Mouse (Mus musculus): ENCODE results near the gene Abl1. TPM values are rescaled to one million over a fixed set of nuclear protein-coding genes. Genes with fewer than 3 reads are reported as not detected.

The Abl1 gene
- polyA plus RNA-seq, 1 experiment from 2014 or later = 33.0 TPM

- DNase-seq (ENCODE audit: low spot score, missing footprints) (no peak), ATAC-seq (ENCODE audit: low FRiP score) (no peak)
- Histone ChIP-seq H3K4me3 (ENCODE audit: low read depth, low read length) (no peak overlapping the region), H3K4me1 (ENCODE audit: control insufficient read depth, insufficient read depth, low read length) (no peaks in the 10 kb centered on the region), H3K9me3 (ENCODE audit: control insufficient read depth, low read length) (no peaks in the 10 kb centered on the region), H3K9ac (ENCODE audit: low read length) (no peak overlapping the region), H3K27me3 (ENCODE audit: control insufficient read depth, insufficient read depth, low read length) (no peaks in the 10 kb centered on the region), H3K4me2 (no peak overlapping the region), H3K36me3 (ENCODE audit: control insufficient read depth, insufficient read depth, low read length) (peaks cover 19% of the 10 kb centered on the region), H3K27ac (ENCODE audit: low read depth, low read length) (no peak overlapping the region)
- WGBS = 80% methylated on average over 8 of the region's 8 CpGs
Observed at GRCm38 (mm10) chr2:31782958-31783602, 94.9 kb downstream of the Abl1 start.

DNA sequence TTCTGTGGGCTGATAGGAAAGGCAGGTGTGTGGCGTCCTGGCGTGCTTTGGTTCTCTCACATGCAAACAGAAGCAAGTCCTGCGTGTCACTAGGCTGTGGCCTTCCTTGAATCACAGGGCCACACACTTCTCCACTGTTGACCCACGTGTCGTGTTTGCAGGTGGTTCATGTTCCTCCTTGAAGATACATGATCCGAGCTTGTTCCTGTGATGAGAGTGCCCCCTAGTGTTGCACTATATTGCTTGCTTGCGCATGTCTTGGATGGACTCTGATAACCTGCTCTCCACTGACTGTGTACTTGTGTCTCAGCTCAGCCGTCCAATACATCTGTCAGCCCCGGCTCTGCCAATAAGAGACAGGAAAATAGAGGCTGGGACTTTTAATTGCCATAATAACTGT, 96.9 kb downstream of the Abl1 start:
- ATAC-seq (ENCODE audit: low FRiP score) (no peak), DNase-seq (ENCODE audit: low spot score, missing footprints) (peak; percentile 95)
- Histone ChIP-seq H3K4me1 (ENCODE audit: control insufficient read depth, insufficient read depth, low read length) (no peaks in the 10 kb centered on the region), H3K27me3 (ENCODE audit: control insufficient read depth, insufficient read depth, low read length) (no peaks in the 10 kb centered on the region), H3K36me3 (ENCODE audit: control insufficient read depth, insufficient read depth, low read length) (peaks cover 14% of the 10 kb centered on the region), H3K27ac (ENCODE audit: low read depth, low read length) (no peak overlapping the region), H3K9me3 (ENCODE audit: control insufficient read depth, low read length) (no peaks in the 10 kb centered on the region), H3K4me2 (no peak overlapping the region), H3K9ac (ENCODE audit: low read length) (no peak overlapping the region), H3K4me3 (ENCODE audit: low read depth, low read length) (no peak overlapping the region)
- WGBS = 52% methylated on average over 9 of the region's 9 CpGs

GRCm38 (mm10) chr2:31787029-31787428, 98.9 kb downstream of the Abl1 start:
- H3K36me3 ChIP-seq (ENCODE audit: control insufficient read depth, insufficient read depth, low read length) = peaks cover 19% of the 10 kb centered on the region
- no peaks in the 10 kb centered on the region for H3K27me3 ChIP-seq (ENCODE audit: control insufficient read depth, insufficient read depth, low read length)
- no peaks in the 10 kb centered on the region for H3K4me1 ChIP-seq (ENCODE audit: control insufficient read depth, insufficient read depth, low read length)
- WGBS = 22% methylated on average over 7 of the region's 7 CpGs
- no peaks in the 10 kb centered on the region for H3K9me3 ChIP-seq (ENCODE audit: control insufficient read depth, low read length)
- ATAC-seq (ENCODE audit: low FRiP score) (no peak), DNase-seq (ENCODE audit: low spot score, missing footprints) (peak; percentile 98)
- H3K9ac ChIP-seq (ENCODE audit: low read length) = no peak overlapping the region
- H3K4me3 ChIP-seq (ENCODE audit: low read depth, low read length) = no peak overlapping the region
- no peak overlapping the region for H3K27ac ChIP-seq (ENCODE audit: low read depth, low read length)
- H3K4me2 ChIP-seq = no peak overlapping the region

DNA sequence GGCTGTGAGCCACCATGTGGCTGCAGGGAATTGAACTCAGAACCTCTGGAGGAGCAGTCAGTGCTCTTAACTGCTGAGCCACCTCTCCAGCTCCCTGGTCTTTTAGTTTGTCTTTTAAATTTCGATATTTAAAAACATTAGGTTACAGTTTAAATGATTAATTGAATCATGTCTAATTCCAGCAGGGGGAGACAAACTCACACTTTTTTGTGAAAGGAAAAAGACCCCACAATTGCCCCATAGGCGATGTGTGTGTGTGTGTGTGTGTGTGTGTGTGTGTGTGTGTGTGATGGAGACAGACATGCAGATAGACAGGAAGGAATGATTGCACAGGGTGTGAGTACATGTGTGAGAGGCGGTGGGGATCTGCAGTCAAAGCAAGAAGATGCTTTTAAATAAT, 100.1 kb downstream of the Abl1 start:
- WGBS = 85% methylated on average over 3 of the region's 3 CpGs
- ATAC-seq (ENCODE audit: low FRiP score) (no peak), DNase-seq (ENCODE audit: low spot score, missing footprints) (no peak)
- H3K27me3 ChIP-seq (ENCODE audit: control insufficient read depth, insufficient read depth, low read length) = no peaks in the 10 kb centered on the region
- H3K36me3 ChIP-seq (ENCODE audit: control insufficient read depth, insufficient read depth, low read length) = peaks cover 26% of the 10 kb centered on the region
- H3K9ac ChIP-seq (ENCODE audit: low read length) = no peak overlapping the region
- no peaks in the 10 kb centered on the region for H3K4me1 ChIP-seq (ENCODE audit: control insufficient read depth, insufficient read depth, low read length)
- H3K27ac ChIP-seq (ENCODE audit: low read depth, low read length) = no peak overlapping the region
- no peak overlapping the region for H3K4me3 ChIP-seq (ENCODE audit: low read depth, low read length)
- H3K4me2 ChIP-seq = no peak overlapping the region
- H3K9me3 ChIP-seq (ENCODE audit: control insufficient read depth, low read length) = no peaks in the 10 kb centered on the region

DNA sequence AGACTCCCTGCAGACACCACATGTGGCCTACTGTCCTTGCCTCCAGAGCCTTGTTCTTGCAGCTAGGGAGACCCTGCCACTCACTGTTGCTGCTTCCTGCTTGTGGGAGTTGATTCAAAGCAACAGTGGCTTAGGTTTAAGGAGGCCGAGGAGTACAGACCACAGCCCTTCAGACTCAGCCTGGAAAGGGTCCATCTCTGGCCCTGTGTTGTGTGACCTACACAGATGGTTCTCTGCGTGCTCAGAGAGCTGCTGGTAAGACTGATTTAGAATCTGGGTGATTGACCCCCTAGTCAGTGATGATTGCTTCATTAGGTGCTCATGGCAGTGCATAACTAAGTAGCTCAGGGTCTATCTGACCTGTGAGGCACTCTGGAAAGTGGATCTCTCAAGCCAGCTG, 101.0 kb downstream of the Abl1 start:
- 84% methylated on average over 2 of the region's 2 CpGs for WGBS
- ATAC-seq (ENCODE audit: low FRiP score) = no peak
- no peak for DNase-seq (ENCODE audit: low spot score, missing footprints)
- Histone ChIP-seq H3K27ac (ENCODE audit: low read depth, low read length) (no peak overlapping the region), H3K4me2 (no peak overlapping the region), H3K27me3 (ENCODE audit: control insufficient read depth, insufficient read depth, low read length) (no peaks in the 10 kb centered on the region), H3K9ac (ENCODE audit: low read length) (no peak overlapping the region), H3K9me3 (ENCODE audit: control insufficient read depth, low read length) (no peaks in the 10 kb centered on the region), H3K4me1 (ENCODE audit: control insufficient read depth, insufficient read depth, low read length) (no peaks in the 10 kb centered on the region), H3K36me3 (ENCODE audit: control insufficient read depth, insufficient read depth, low read length) (peaks cover 27% of the 10 kb centered on the region), H3K4me3 (ENCODE audit: low read depth, low read length) (no peak overlapping the region)

DNA sequence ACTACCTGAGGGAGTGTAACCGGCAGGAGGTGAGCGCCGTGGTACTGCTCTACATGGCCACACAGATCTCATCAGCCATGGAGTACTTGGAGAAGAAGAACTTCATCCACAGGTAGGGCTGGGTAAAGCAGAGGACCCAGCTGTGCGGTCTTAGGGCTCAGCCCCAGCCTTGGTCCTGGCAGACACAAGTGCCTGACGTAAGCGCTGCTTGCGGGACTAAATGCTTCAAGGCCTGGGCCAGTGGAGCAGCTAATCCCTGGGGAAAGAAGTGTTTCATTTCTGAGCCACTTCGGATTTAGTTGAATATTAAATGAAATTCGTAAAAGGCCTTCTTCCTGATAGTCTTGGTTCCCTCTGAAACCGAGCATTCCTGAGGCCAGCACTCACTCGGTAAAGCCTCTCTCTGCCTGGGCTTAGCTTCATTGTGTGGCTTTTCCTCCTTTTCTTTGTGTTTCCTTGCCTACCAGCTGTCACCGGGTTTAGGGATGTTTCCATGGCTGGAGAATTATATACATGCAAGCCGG, 102.6 kb downstream of the Abl1 start:
- no peak overlapping the region for H3K27ac ChIP-seq (ENCODE audit: low read depth, low read length)
- no peaks in the 10 kb centered on the region for H3K4me1 ChIP-seq (ENCODE audit: control insufficient read depth, insufficient read depth, low read length)
- no peak overlapping the region for H3K4me2 ChIP-seq
- ATAC-seq (ENCODE audit: low FRiP score) (no peak), DNase-seq (ENCODE audit: low spot score, missing footprints) (no peak)
- no peak overlapping the region for H3K9ac ChIP-seq (ENCODE audit: low read length)
- no peaks in the 10 kb centered on the region for H3K9me3 ChIP-seq (ENCODE audit: control insufficient read depth, low read length)
- 75% methylated on average over 13 of the region's 13 CpGs for WGBS
- H3K4me3 ChIP-seq (ENCODE audit: low read depth, low read length) = no peak overlapping the region
- H3K27me3 ChIP-seq (ENCODE audit: control insufficient read depth, insufficient read depth, low read length) = no peaks in the 10 kb centered on the region
- peaks cover 32% of the 10 kb centered on the region for H3K36me3 ChIP-seq (ENCODE audit: control insufficient read depth, insufficient read depth, low read length)

DNA sequence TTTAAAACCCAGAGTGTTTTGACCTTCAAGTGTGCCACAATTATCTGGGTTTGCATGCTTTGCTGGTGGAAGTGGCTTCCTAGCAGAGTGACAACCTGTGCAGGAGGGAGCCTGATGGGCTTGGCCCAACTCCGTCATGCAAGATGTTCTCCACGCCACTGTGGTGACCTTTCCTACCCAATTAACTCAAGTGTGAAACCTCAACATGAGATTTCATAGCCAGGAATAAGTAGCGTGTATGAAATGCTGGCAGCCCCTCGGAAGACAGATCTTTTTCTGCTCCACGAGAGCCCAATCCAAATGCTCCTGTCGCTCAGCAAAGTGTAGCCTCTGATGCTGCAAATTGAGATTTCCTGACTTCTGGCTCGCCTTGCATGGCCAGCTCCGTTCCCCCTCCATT, 103.1 kb downstream of the Abl1 start:
- peaks cover 32% of the 10 kb centered on the region for H3K36me3 ChIP-seq (ENCODE audit: control insufficient read depth, insufficient read depth, low read length)

DNA sequence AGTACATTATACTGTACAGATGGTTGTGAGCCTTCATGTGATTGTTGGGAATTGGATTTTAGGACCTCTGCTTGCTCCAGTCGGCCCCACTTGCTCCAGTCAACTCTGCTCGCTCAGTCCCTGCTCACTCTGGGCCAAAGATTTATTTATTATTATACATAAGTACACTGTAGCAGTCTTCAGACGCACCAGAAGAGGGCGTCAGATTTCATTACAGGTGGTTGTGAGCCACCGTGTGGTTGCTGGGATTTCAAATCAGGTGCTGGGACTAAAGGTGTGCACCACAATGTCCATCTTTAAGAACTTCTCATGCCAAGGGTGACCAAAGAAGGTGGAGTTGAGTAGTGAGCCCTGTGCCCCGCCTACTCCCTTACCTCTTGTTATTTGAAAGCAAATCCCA, 104.4 kb downstream of the Abl1 start:
- Histone ChIP-seq H3K4me2 (no peak overlapping the region), H3K27me3 (ENCODE audit: control insufficient read depth, insufficient read depth, low read length) (no peaks in the 10 kb centered on the region), H3K4me1 (ENCODE audit: control insufficient read depth, insufficient read depth, low read length) (no peaks in the 10 kb centered on the region), H3K4me3 (ENCODE audit: low read depth, low read length) (no peak overlapping the region), H3K27ac (ENCODE audit: low read depth, low read length) (no peak overlapping the region), H3K9ac (ENCODE audit: low read length) (no peak overlapping the region), H3K9me3 (ENCODE audit: control insufficient read depth, low read length) (no peaks in the 10 kb centered on the region), H3K36me3 (ENCODE audit: control insufficient read depth, insufficient read depth, low read length) (peaks cover 40% of the 10 kb centered on the region)
- DNase-seq (ENCODE audit: low spot score, missing footprints) (no peak), ATAC-seq (ENCODE audit: low FRiP score) (no peak)
- WGBS = 77% methylated on average over 6 of the region's 6 CpGs

More for the DNA sequence above, 103.1 kb downstream of the Abl1 start:
- DNase-seq (ENCODE audit: low spot score, missing footprints) (no peak), ATAC-seq (ENCODE audit: low FRiP score) (no peak)
- H3K4me1 ChIP-seq (ENCODE audit: control insufficient read depth, insufficient read depth, low read length) = no peaks in the 10 kb centered on the region
- no peaks in the 10 kb centered on the region for H3K9me3 ChIP-seq (ENCODE audit: control insufficient read depth, low read length)
- H3K4me2 ChIP-seq = no peak overlapping the region
- H3K27me3 ChIP-seq (ENCODE audit: control insufficient read depth, insufficient read depth, low read length) = no peaks in the 10 kb centered on the region
- no peak overlapping the region for H3K27ac ChIP-seq (ENCODE audit: low read depth, low read length)
- 89% methylated on average over 8 of the region's 8 CpGs for WGBS
- H3K9ac ChIP-seq (ENCODE audit: low read length) = no peak overlapping the region
- no peak overlapping the region for H3K4me3 ChIP-seq (ENCODE audit: low read depth, low read length)

DNA sequence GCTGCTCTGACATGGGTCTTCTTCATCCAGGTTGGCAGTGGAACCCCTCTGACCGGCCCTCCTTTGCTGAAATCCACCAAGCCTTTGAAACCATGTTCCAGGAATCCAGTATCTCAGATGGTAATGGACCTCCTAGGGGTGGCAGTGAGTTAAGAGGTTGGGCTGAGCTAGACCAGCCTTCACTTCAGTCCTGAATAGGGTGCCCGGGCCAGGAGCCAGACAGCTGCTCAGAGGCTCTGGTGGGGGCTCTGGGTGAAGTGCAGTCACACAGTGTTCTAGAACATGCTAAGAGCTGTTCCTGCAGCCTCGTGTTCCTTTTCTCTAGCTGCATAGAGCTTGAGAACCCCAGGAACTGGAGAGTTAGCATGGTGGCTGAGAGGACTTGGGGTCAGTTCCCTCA, 108.8 kb downstream of the Abl1 start:
- H3K4me1 ChIP-seq (ENCODE audit: control insufficient read depth, insufficient read depth, low read length) = no peaks in the 10 kb centered on the region
- H3K9ac ChIP-seq (ENCODE audit: low read length) = no peak overlapping the region
- no peaks in the 10 kb centered on the region for H3K27me3 ChIP-seq (ENCODE audit: control insufficient read depth, insufficient read depth, low read length)
- H3K36me3 ChIP-seq (ENCODE audit: control insufficient read depth, insufficient read depth, low read length) = peaks cover 56% of the 10 kb centered on the region
- H3K4me2 ChIP-seq = no peak overlapping the region
- 89% methylated on average over 3 of the region's 3 CpGs for WGBS
- DNase-seq (ENCODE audit: low spot score, missing footprints) (no peak), ATAC-seq (ENCODE audit: low FRiP score) (no peak)
- no peak overlapping the region for H3K27ac ChIP-seq (ENCODE audit: low read depth, low read length)
- H3K9me3 ChIP-seq (ENCODE audit: control insufficient read depth, low read length) = no peaks in the 10 kb centered on the region
- H3K4me3 ChIP-seq (ENCODE audit: low read depth, low read length) = no peak overlapping the region
